Comparison of ENCODE assay signal across 8 mouse cellular contexts in genomic region chrX:143482866-143483265, GRCm38 (mm10). TPM values are rescaled to one million over a fixed set of nuclear protein-coding genes. Genes with fewer than 3 reads are reported as not detected.
DNase-seq lines count a peak whose midpoint lies in the region; ATAC-seq and TF ChIP-seq lines count a peak whose summit lies in the region.

No protein-coding gene starts in this region.

- no peaks in the 10 kb centered on the region for H3K36me3 ChIP-seq in forebrain, postnatal 0 days (ENCODE audit: insufficient read depth)
- no peaks in the 10 kb centered on the region for H3K36me3 ChIP-seq in liver, embryonic 13.5 days
- H3K36me3 ChIP-seq in stomach, embryonic 16.5 days (ENCODE audit: control insufficient read depth, insufficient read depth, low read length) = no peaks in the 10 kb centered on the region

- H3K27me3 ChIP-seq in cerebellum, adult 2 months (ENCODE audit: control insufficient read depth, insufficient read depth, low read length) = no peaks in the 10 kb centered on the region
- no peaks in the 10 kb centered on the region for H3K27me3 ChIP-seq in forebrain, postnatal 0 days (ENCODE audit: insufficient read depth, low read length)
- no peaks in the 10 kb centered on the region for H3K27me3 ChIP-seq in liver, embryonic 13.5 days
- no peaks in the 10 kb centered on the region; the same call in 1 of the 2 replicates for H3K27me3 ChIP-seq in stomach, embryonic 16.5 days (ENCODE audit: control insufficient read depth, insufficient read depth, low read length)

- H3K4me3 ChIP-seq in cerebellum, adult 2 months (replicated peaks; ENCODE audit: insufficient read depth, low read depth, low read length) = no peak overlapping the region
- H3K4me3 ChIP-seq in forebrain, postnatal 0 days (ENCODE audit: low read depth, low read length) = no peak overlapping the region
- H3K4me3 ChIP-seq in liver, embryonic 13.5 days (replicated peaks) = no peak overlapping the region
- H3K4me3 ChIP-seq in stomach, embryonic 16.5 days (replicated peaks; ENCODE audit: low read length) = no peak overlapping the region

- TF ChIP-seq POLR2A in cerebellum, adult 2 months (IDR thresholded peaks at IDR 0.05; ENCODE audit: borderline replicate concordance, insufficient read depth, low read length) = no peak

- H3K4me1 ChIP-seq in cerebellum, adult 2 months (ENCODE audit: control insufficient read depth, insufficient read depth, low read length) = no peaks in the 10 kb centered on the region
- H3K4me1 ChIP-seq in forebrain, postnatal 0 days (ENCODE audit: insufficient read depth) = no peaks in the 10 kb centered on the region
- H3K4me1 ChIP-seq in liver, embryonic 13.5 days (replicated peaks) = no peaks in the 10 kb centered on the region
- no peaks in the 10 kb centered on the region for H3K4me1 ChIP-seq in stomach, embryonic 16.5 days (ENCODE audit: control insufficient read depth, insufficient read depth, low read length)

- H3K9ac ChIP-seq in forebrain, postnatal 0 days = no peak overlapping the region
- H3K9ac ChIP-seq in liver, embryonic 13.5 days = no peak overlapping the region
- H3K9ac ChIP-seq in stomach, embryonic 16.5 days (ENCODE audit: low read length) = no peak overlapping the region

- H3K27ac ChIP-seq in cerebellum, adult 2 months (ENCODE audit: insufficient read depth, low read length) = no peak overlapping the region
- no peak overlapping the region for H3K27ac ChIP-seq in forebrain, postnatal 0 days (ENCODE audit: low read depth, low read length)
- no peak overlapping the region for H3K27ac ChIP-seq in liver, embryonic 13.5 days
- no peak overlapping the region for H3K27ac ChIP-seq in stomach, embryonic 16.5 days (ENCODE audit: low read length)

- no peak for TF ChIP-seq CTCF in cerebellum, adult 2 months (IDR thresholded peaks at IDR 0.05; ENCODE audit: borderline replicate concordance, insufficient read depth, low read depth, low read length)
- TF ChIP-seq CTCF in forebrain, postnatal 0 days (IDR thresholded peaks at IDR 0.05; ENCODE audit: low read depth) = no peak

- intact Hi-C loops in heart, postnatal 14 days (cut with DNase I) = no loop called here

- H3K9me3 ChIP-seq in forebrain, postnatal 0 days (ENCODE audit: low read length) = no peaks in the 10 kb centered on the region
- H3K9me3 ChIP-seq in liver, embryonic 13.5 days (replicated peaks) = no peaks in the 10 kb centered on the region
- no peaks in the 10 kb centered on the region for H3K9me3 ChIP-seq in stomach, embryonic 16.5 days (replicated peaks; ENCODE audit: control insufficient read depth, low read length)

- DNase-seq in CD8-positive naive resting alpha-beta T cell, adult 2 months (ENCODE audit: low read depth in 2 of 2, low spot score in 2 of 2) = peak; percentile 100
- DNase-seq in cerebellum, adult 2 months = peak; percentile 96 to 98
- peak; percentile 100 for DNase-seq in forebrain, postnatal 0 days
- DNase-seq in heart, postnatal 14 days = peak; percentile 99 to 100
- DNase-seq in kidney, postnatal 4 days = peak; percentile 94 to 96
- peak; percentile 100 for DNase-seq in liver, embryonic 13.5 days
- peak; percentile 100 for DNase-seq in neural tube, embryonic 10.5 days (ENCODE audit: extremely low spot score, low spot score)

- WGBS in cerebellum, adult 2 months = 81% methylated on average over 3 of the region's 3 CpGs
- WGBS in forebrain, postnatal 0 days = 77% methylated on average over 3 of the region's 3 CpGs
- 55% methylated on average over 3 of the region's 3 CpGs for WGBS in liver, embryonic 13.5 days (ENCODE audit: insufficient replicate concordance)
- WGBS in stomach, embryonic 16.5 days = 66% methylated on average over 3 of the region's 3 CpGs

- H3K4me2 ChIP-seq in forebrain, postnatal 0 days (ENCODE audit: low read depth) = no peak overlapping the region
- no peak overlapping the region for H3K4me2 ChIP-seq in liver, embryonic 13.5 days
- H3K4me2 ChIP-seq in stomach, embryonic 16.5 days (ENCODE audit: low read depth, low read length) = no peak overlapping the region

- ATAC-seq in forebrain, postnatal 0 days = peak; percentile 100
- ATAC-seq in liver, embryonic 13.5 days (ENCODE audit: low read depth) = peak; percentile 100
- peak; percentile 100 for ATAC-seq in stomach, embryonic 16.5 days (ENCODE audit: insufficient read depth, low FRiP score)

RNA-seq across cellular contexts. Expression of gene Pak3, which starts 35.5 kb away (rescaled TPM):
- polyA plus RNA-seq in cerebellum, adult 2 months (2012; rRNA removed) = 12.0 and 14.9 TPM in 2 replicates
- 205 and 262 TPM in 2 replicates for total RNA-seq in forebrain, postnatal 0 days (2014; rRNA removed)
- polyA plus RNA-seq in forebrain, postnatal 0 days (2015; fragmentation: Nextera tagmentation; extraction: Ambion mirVana) = 123 and 185 TPM in 2 replicates
- 1 to 10 TPM in 1 of 2 experiments, under 1 TPM in 1; 0.98 to 1.8 TPM for total RNA-seq in heart, postnatal 14 days (2021)
- 0.66 and 1.4 TPM in 2 replicates for polyA plus RNA-seq in liver, embryonic 13.5 days (2015; fragmentation: Nextera tagmentation; extraction: Ambion mirVana)
- 5.2 and 6.3 TPM in 2 replicates for polyA plus RNA-seq in stomach, embryonic 16.5 days (2015; fragmentation: Nextera tagmentation; extraction: Ambion mirVana)
